Comparison of ENCODE assay signal across 28 mouse cellular contexts in the genomic region with DNA sequence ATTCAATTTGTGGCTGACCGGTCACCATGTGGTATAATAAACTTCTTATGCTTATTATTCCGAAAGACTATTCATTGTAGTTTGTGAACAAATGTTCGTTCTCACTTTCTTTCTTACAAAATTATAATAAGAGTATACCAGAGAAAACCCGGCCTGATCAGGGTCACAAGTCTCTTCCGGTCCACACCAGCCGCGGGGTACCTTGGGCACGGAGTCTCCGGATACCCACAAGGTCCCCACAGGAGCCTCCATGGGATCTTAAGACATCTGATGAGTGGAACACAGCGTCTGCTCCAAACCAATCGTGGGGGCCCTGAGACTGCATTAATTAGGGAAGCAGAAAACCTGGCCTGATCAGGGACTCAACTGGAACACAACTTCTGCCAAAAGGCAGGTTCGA.
"Had no signal": no experiment of that assay in that cellular context is flagged by ENCODE, and none has a peak within 500 bp of the region (broad histone marks: within the 10 kb centered on the region; RNA-seq: fewer than 3 reads in every experiment).

No protein-coding gene starts in this region.

- H3K9me3 ChIP-seq: limb, embryonic 10.5 days; limb, embryonic 12.5 days; limb, embryonic 13.5 days; limb, embryonic 15.5 days; liver, embryonic 12.5 days; liver, embryonic 13.5 days; liver, embryonic 15.5 days; lung, embryonic 15.5 days; midbrain, embryonic 10.5 days; midbrain, embryonic 12.5 days; midbrain, embryonic 13.5 days; midbrain, embryonic 15.5 days; neural tube, embryonic 12.5 days had no signal

- H3K27ac ChIP-seq: limb, embryonic 10.5 days; limb, embryonic 12.5 days; limb, embryonic 13.5 days; limb, embryonic 15.5 days; liver, embryonic 12.5 days; liver, embryonic 13.5 days; liver, embryonic 14.5 days; liver, embryonic 15.5 days; lung, embryonic 15.5 days; macrophage; midbrain, embryonic 10.5 days; midbrain, embryonic 12.5 days; midbrain, embryonic 13.5 days; midbrain, embryonic 15.5 days; neural tube, embryonic 12.5 days had no signal

- H3K4me3 ChIP-seq: limb, embryonic 10.5 days; limb, embryonic 12.5 days; limb, embryonic 13.5 days; limb, embryonic 15.5 days; liver, embryonic 12.5 days; liver, embryonic 13.5 days; liver, embryonic 15.5 days; lung, embryonic 15.5 days; megakaryocyte, embryonic 14.5 days; midbrain, embryonic 10.5 days; midbrain, embryonic 12.5 days; midbrain, embryonic 13.5 days; midbrain, embryonic 15.5 days; myocyte; neural tube, embryonic 12.5 days had no signal

- H3K36me3 ChIP-seq: limb, embryonic 10.5 days; limb, embryonic 12.5 days; limb, embryonic 13.5 days; limb, embryonic 15.5 days; liver, embryonic 12.5 days; liver, embryonic 13.5 days; liver, embryonic 15.5 days; lung, embryonic 15.5 days; midbrain, embryonic 10.5 days; midbrain, embryonic 12.5 days; midbrain, embryonic 13.5 days; midbrain, embryonic 15.5 days; neural tube, embryonic 12.5 days had no signal

- DNase-seq: left cerebral cortex, postnatal 4 days; liver; liver, embryonic 13.5 days; liver, postnatal 0 days; lung, adult 18-20 months; lung, adult 2 months; lung, embryonic 14.5 days; lung, postnatal 10 days; lung, postnatal 14 days; lung, postnatal 36 days; lung, postnatal 4 days; midbrain, embryonic 14.5 days had no signal

- H3K27me3 ChIP-seq: limb, embryonic 12.5 days; limb, embryonic 13.5 days; limb, embryonic 15.5 days; liver, embryonic 12.5 days; liver, embryonic 13.5 days; liver, embryonic 15.5 days; lung, embryonic 15.5 days; megakaryocyte, embryonic 14.5 days; midbrain, embryonic 12.5 days; midbrain, embryonic 13.5 days; midbrain, embryonic 15.5 days; neural tube, embryonic 12.5 days had no signal

- H3K4me1 ChIP-seq: limb, embryonic 10.5 days; limb, embryonic 12.5 days; limb, embryonic 13.5 days; limb, embryonic 15.5 days; liver, embryonic 12.5 days; liver, embryonic 13.5 days; liver, embryonic 15.5 days; lung, embryonic 15.5 days; megakaryocyte, embryonic 14.5 days; midbrain, embryonic 10.5 days; midbrain, embryonic 12.5 days; midbrain, embryonic 13.5 days; midbrain, embryonic 15.5 days; neural tube, embryonic 12.5 days had no signal
